Mouse (Mus musculus): ENCODE measurements around the gene Dcun1d4. TPM values are rescaled to one million over a fixed set of nuclear protein-coding genes. Genes with fewer than 3 reads are reported as not detected.

Gene Dcun1d4
- polyA plus RNA-seq, 1 experiment from 2014 or later, result 20.7 TPM

- Histone ChIP-seq H3K9me3 (replicated peaks; ENCODE audit: control insufficient read depth, low read length) (no peaks in the 10 kb centered on the region), H3K36me3 (ENCODE audit: control insufficient read depth, insufficient read depth, low read length) (no peaks in the 10 kb centered on the region), H3K4me3 (replicated peaks; ENCODE audit: low read length) (no peak overlapping the region), H3K4me1 (ENCODE audit: control insufficient read depth, insufficient read depth, low read length) (peaks cover 3% of the 10 kb centered on the region; the same call in 1 of the 2 replicates), H3K9ac (ENCODE audit: low read length) (no peak overlapping the region), H3K27ac (ENCODE audit: low read length) (no peak overlapping the region), H3K4me2 (ENCODE audit: low read depth, low read length) (no peak overlapping the region), H3K27me3 (ENCODE audit: control insufficient read depth, insufficient read depth, low read length) (no peaks in the 10 kb centered on the region)
- 53% methylated on average over 4 of the region's 4 CpGs for WGBS
- ATAC-seq (ENCODE audit: insufficient read depth, low FRiP score), result no peak
Observed at GRCm38 (mm10) chr5:73586597-73586996, 105.8 kb downstream of the Dcun1d4 start.

DNA sequence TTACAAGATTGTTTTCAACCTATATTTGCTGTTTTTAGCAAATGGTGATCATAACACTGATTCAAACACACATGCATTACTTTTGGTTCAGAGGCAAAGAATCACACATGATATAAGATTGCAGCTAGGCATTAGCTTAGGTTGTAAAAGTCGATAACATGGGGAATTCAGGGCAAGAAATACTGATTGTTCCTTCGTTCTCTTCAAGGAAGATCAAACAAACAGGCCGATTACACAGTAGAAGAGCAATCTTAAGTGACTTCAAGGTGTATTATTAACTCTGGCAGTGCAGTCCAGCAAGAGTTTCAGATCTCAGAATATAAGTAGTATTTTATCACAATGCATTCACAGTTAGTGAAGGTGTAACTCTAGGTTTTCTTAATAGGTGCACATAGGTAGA is 106.3 kb downstream of the Dcun1d4 start:
- WGBS, result 56% methylated on average over 3 of the region's 3 CpGs
- H3K27ac ChIP-seq (ENCODE audit: low read length), result no peak overlapping the region
- no peaks in the 10 kb centered on the region for H3K36me3 ChIP-seq (ENCODE audit: control insufficient read depth, insufficient read depth, low read length)
- no peaks in the 10 kb centered on the region for H3K27me3 ChIP-seq (ENCODE audit: control insufficient read depth, insufficient read depth, low read length)
- H3K4me2 ChIP-seq (ENCODE audit: low read depth, low read length), result no peak overlapping the region
- no peaks in the 10 kb centered on the region for H3K9me3 ChIP-seq (replicated peaks; ENCODE audit: control insufficient read depth, low read length)
- H3K9ac ChIP-seq (ENCODE audit: low read length), result no peak overlapping the region
- no peak overlapping the region for H3K4me3 ChIP-seq (replicated peaks; ENCODE audit: low read length)
- ATAC-seq (ENCODE audit: insufficient read depth, low FRiP score), result no peak
- H3K4me1 ChIP-seq (ENCODE audit: control insufficient read depth, insufficient read depth, low read length), result peaks cover 3% of the 10 kb centered on the region; the same call in 1 of the 2 replicates

DNA sequence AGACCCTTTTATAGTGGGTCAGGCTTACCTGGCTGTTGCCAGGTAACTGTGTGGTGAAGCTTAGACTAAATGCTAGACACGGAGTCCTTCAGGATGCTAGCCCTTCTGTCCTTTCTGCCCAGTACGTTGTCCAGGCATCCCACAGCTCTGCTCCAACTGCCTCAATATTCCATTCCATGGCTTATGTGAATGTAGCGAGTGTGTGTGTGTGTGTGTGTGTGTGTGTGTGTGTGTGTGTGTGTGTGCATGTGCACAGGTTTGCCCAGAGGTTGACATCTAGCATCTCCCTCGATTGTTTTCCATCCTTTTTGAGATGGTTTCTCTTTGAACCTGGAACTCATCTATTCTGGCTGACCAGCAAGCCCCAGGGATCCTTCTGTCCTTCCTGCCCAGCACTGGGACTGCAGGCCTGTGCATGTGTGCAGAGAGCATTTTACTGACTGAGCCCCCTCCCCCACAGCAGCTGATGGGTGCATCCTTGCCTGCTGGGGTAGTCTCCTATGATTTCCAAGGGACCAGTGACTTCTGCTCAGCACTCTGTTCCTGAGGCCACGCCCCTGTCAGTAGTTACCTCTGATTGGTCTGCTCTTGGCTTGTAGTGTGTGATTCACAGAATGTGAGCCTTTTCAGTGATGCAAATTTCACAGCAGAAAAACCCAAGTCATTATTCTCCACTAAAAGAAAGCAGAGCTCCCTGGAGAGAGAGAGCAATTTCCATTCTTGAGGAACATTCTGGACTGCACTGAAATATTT is 118.3 kb downstream of the Dcun1d4 start:
- no peak overlapping the region for H3K27ac ChIP-seq (ENCODE audit: low read length)
- H3K4me3 ChIP-seq (replicated peaks; ENCODE audit: low read length), result no peak overlapping the region
- H3K9me3 ChIP-seq (replicated peaks; ENCODE audit: control insufficient read depth, low read length), result no peaks in the 10 kb centered on the region
- H3K4me1 ChIP-seq (ENCODE audit: control insufficient read depth, insufficient read depth, low read length), result no peaks in the 10 kb centered on the region
- H3K9ac ChIP-seq (ENCODE audit: low read length), result no peak overlapping the region
- no peaks in the 10 kb centered on the region for H3K27me3 ChIP-seq (ENCODE audit: control insufficient read depth, insufficient read depth, low read length)
- WGBS, result 76% methylated on average over 5 of the region's 5 CpGs
- no peak overlapping the region for H3K4me2 ChIP-seq (ENCODE audit: low read depth, low read length)
- no peak for ATAC-seq (ENCODE audit: insufficient read depth, low FRiP score)
- no peaks in the 10 kb centered on the region for H3K36me3 ChIP-seq (ENCODE audit: control insufficient read depth, insufficient read depth, low read length)

GRCm38 (mm10) chr5:73599991-73600390 is 119.2 kb downstream of the Dcun1d4 start:
- H3K4me3 ChIP-seq (replicated peaks; ENCODE audit: low read length), result no peak overlapping the region
- no peak overlapping the region for H3K9ac ChIP-seq (ENCODE audit: low read length)
- H3K27me3 ChIP-seq (ENCODE audit: control insufficient read depth, insufficient read depth, low read length), result no peaks in the 10 kb centered on the region
- WGBS, result 74% methylated on average over 2 of the region's 2 CpGs
- no peaks in the 10 kb centered on the region for H3K4me1 ChIP-seq (ENCODE audit: control insufficient read depth, insufficient read depth, low read length)
- no peak overlapping the region for H3K4me2 ChIP-seq (ENCODE audit: low read depth, low read length)
- no peaks in the 10 kb centered on the region for H3K36me3 ChIP-seq (ENCODE audit: control insufficient read depth, insufficient read depth, low read length)
- no peak for ATAC-seq (ENCODE audit: insufficient read depth, low FRiP score)
- no peaks in the 10 kb centered on the region for H3K9me3 ChIP-seq (replicated peaks; ENCODE audit: control insufficient read depth, low read length)
- no peak overlapping the region for H3K27ac ChIP-seq (ENCODE audit: low read length)

GRCm38 (mm10) chr5:73601361-73601763 is 120.6 kb downstream of the Dcun1d4 start:
- Histone ChIP-seq H3K9me3 (replicated peaks; ENCODE audit: control insufficient read depth, low read length) (no peaks in the 10 kb centered on the region), H3K27me3 (ENCODE audit: control insufficient read depth, insufficient read depth, low read length) (no peaks in the 10 kb centered on the region), H3K36me3 (ENCODE audit: control insufficient read depth, insufficient read depth, low read length) (no peaks in the 10 kb centered on the region), H3K4me2 (ENCODE audit: low read depth, low read length) (no peak overlapping the region), H3K9ac (ENCODE audit: low read length) (no peak overlapping the region), H3K27ac (ENCODE audit: low read length) (no peak overlapping the region), H3K4me3 (replicated peaks; ENCODE audit: low read length) (no peak overlapping the region), H3K4me1 (ENCODE audit: control insufficient read depth, insufficient read depth, low read length) (no peaks in the 10 kb centered on the region)
- 68% methylated on average over 8 of the region's 8 CpGs for WGBS
- no peak for ATAC-seq (ENCODE audit: insufficient read depth, low FRiP score)

- H3K4me1 ChIP-seq (ENCODE audit: control insufficient read depth, insufficient read depth, low read length), result no peaks in the 10 kb centered on the region
- 77% methylated on average over 3 of the region's 3 CpGs for WGBS
- ATAC-seq (ENCODE audit: insufficient read depth, low FRiP score), result no peak
- no peaks in the 10 kb centered on the region for H3K36me3 ChIP-seq (ENCODE audit: control insufficient read depth, insufficient read depth, low read length)
- H3K27ac ChIP-seq (ENCODE audit: low read length), result no peak overlapping the region
- no peaks in the 10 kb centered on the region for H3K27me3 ChIP-seq (ENCODE audit: control insufficient read depth, insufficient read depth, low read length)
- H3K4me2 ChIP-seq (ENCODE audit: low read depth, low read length), result no peak overlapping the region
- no peak overlapping the region for H3K4me3 ChIP-seq (replicated peaks; ENCODE audit: low read length)
- no peak overlapping the region for H3K9ac ChIP-seq (ENCODE audit: low read length)
- no peaks in the 10 kb centered on the region for H3K9me3 ChIP-seq (replicated peaks; ENCODE audit: control insufficient read depth, low read length)
Observed at GRCm38 (mm10) chr5:73602865-73603264, 122.1 kb downstream of the Dcun1d4 start.

DNA sequence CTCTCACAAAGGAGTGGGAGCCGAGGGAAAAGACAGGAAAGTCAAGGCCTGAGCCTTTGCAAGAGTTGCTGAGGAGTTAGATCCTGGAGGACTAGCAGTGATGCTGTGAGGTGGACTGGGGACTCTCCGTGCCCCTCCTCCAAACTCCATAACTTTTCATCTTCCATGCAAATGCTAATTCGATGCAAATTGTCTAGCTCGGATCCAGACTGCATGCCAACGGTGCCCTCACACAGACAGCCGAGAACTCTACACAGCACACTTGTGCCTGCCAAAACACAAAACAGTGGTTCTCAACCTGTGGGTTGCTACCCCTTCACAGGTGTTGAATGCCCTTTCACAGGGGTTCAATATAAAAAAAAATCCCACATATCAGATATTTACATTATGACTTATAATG is 123.7 kb downstream of the Dcun1d4 start:
- Histone ChIP-seq H3K27me3 (ENCODE audit: control insufficient read depth, insufficient read depth, low read length) (no peaks in the 10 kb centered on the region), H3K36me3 (ENCODE audit: control insufficient read depth, insufficient read depth, low read length) (no peaks in the 10 kb centered on the region), H3K9ac (ENCODE audit: low read length) (no peak overlapping the region), H3K4me1 (ENCODE audit: control insufficient read depth, insufficient read depth, low read length) (no peaks in the 10 kb centered on the region), H3K27ac (ENCODE audit: low read length) (no peak overlapping the region), H3K9me3 (replicated peaks; ENCODE audit: control insufficient read depth, low read length) (no peaks in the 10 kb centered on the region), H3K4me2 (ENCODE audit: low read depth, low read length) (no peak overlapping the region), H3K4me3 (replicated peaks; ENCODE audit: low read length) (no peak overlapping the region)
- 90% methylated on average over 6 of the region's 6 CpGs for WGBS
- ATAC-seq (ENCODE audit: insufficient read depth, low FRiP score), result no peak

DNA sequence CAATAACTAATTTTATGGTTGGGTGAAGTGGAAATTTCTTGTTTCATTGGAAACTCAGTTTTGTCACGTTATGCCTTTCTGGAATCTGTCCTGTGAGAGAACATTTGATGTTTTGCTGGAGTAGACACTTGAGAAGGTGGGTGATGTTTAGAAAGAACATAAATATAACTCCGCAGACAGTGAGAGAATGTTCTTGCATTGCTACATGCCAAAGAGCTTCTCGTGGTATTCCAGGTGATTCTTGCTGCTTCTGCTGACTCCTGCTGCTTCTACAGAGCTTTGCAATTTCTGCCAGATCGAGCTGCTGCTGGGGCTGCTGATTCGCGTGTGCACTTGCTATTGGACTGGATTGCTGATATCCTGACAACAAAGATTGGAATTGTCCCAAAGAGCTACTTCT is 124.2 kb downstream of the Dcun1d4 start:
- H3K4me1 ChIP-seq (ENCODE audit: control insufficient read depth, insufficient read depth, low read length), result no peaks in the 10 kb centered on the region
- no peak overlapping the region for H3K9ac ChIP-seq (ENCODE audit: low read length)
- H3K27me3 ChIP-seq (ENCODE audit: control insufficient read depth, insufficient read depth, low read length), result no peaks in the 10 kb centered on the region
- no peak for ATAC-seq (ENCODE audit: insufficient read depth, low FRiP score)
- H3K4me3 ChIP-seq (replicated peaks; ENCODE audit: low read length), result no peak overlapping the region
- no peaks in the 10 kb centered on the region for H3K36me3 ChIP-seq (ENCODE audit: control insufficient read depth, insufficient read depth, low read length)
- no peaks in the 10 kb centered on the region for H3K9me3 ChIP-seq (replicated peaks; ENCODE audit: control insufficient read depth, low read length)
- WGBS, result 83% methylated on average over 6 of the region's 6 CpGs
- H3K27ac ChIP-seq (ENCODE audit: low read length), result no peak overlapping the region
- H3K4me2 ChIP-seq (ENCODE audit: low read depth, low read length), result no peak overlapping the region
